Mouse (Mus musculus): ENCODE results near the gene Dek. TPM values are rescaled to one million over a fixed set of nuclear protein-coding genes. Genes with fewer than 3 reads are reported as not detected.

Gene Dek
- polyA plus RNA-seq, 1 experiment from 2014 or later: 100.0 TPM

DNA sequence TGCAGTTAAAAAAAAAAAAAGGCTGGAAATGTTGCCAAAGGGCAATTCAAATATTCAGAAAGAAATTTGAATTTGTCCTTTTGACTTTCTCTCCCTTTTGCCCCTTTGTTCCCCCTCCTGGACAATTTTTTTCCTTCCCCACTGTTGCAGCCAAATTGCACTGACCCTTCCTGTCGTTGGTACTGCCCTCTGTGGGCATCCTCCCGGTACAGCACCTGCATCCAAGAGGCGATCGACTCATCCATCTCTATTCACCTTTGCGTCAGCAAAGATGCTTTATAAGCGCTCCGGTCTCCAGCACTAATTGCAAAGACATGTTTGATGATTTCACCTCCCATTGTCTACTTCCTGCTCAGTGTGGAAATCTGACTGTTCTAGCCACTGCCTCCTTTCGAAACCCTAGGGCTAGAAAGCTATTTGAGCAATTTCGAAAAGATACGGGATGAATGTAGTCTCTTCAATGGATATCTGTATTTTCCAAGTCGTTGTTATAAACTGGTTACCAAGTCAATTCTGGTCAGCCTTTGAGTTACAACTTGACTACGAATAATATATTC, 15.4 kb upstream of the Dek start:
- Histone ChIP-seq H3K27me3 (ENCODE audit: control insufficient read depth, insufficient read depth, low read length) (no peaks in the 10 kb centered on the region; the same call in 1 of the 2 replicates), H3K36me3 (ENCODE audit: control insufficient read depth, insufficient read depth, low read length) (no peaks in the 10 kb centered on the region), H3K4me2 (ENCODE audit: low read depth, low read length) (peak overlapping the region; percentile 99; the same call in 1 of the 2 replicates), H3K4me1 (ENCODE audit: control insufficient read depth, insufficient read depth, low read length) (0 out of 2 replicates have a peak, but pooled peaks cover 6% of the 10 kb centered on the region), H3K4me3 (ENCODE audit: low read depth, low read length) (no peak overlapping the region), H3K9ac (replicated peaks; ENCODE audit: low read depth, low read length) (no peak overlapping the region), H3K9me3 (ENCODE audit: control insufficient read depth, low read length) (no peaks in the 10 kb centered on the region), H3K27ac (ENCODE audit: low read depth, low read length) (no peak overlapping the region)
- 36% methylated on average over 12 of the region's 12 CpGs for WGBS
- no peak for ATAC-seq (ENCODE audit: low read depth)

DNA sequence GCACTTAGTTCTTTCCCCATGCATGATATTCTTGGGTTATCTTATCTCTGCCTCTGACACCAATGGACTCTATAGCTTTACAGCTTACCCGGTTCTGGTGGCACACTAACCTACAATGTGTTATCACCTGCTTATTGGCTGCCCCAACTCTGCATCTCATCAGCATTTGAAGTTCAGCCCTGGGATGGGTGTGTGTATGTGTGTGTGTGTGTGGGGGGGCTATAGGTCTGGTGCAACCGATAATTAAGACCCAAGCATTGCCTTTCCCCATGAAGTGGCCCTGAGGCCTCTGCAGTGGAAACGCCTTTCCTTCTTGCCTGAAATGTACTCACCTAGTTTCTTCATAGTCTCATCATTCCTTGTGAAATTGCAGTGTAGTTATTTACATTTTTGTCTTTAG, 10.0 kb upstream of the Dek start:
- Histone ChIP-seq H3K4me1 (ENCODE audit: control insufficient read depth, insufficient read depth, low read length) (no peaks in the 10 kb centered on the region), H3K9ac (replicated peaks; ENCODE audit: low read depth, low read length) (no peak overlapping the region), H3K27ac (ENCODE audit: low read depth, low read length) (no peak overlapping the region), H3K27me3 (ENCODE audit: control insufficient read depth, insufficient read depth, low read length) (no peaks in the 10 kb centered on the region), H3K36me3 (ENCODE audit: control insufficient read depth, insufficient read depth, low read length) (no peaks in the 10 kb centered on the region), H3K4me3 (ENCODE audit: low read depth, low read length) (no peak overlapping the region), H3K9me3 (ENCODE audit: control insufficient read depth, low read length) (no peaks in the 10 kb centered on the region), H3K4me2 (ENCODE audit: low read depth, low read length) (no peak overlapping the region)
- no peak for ATAC-seq (ENCODE audit: low read depth)
- WGBS: 92% methylated on average over 3 of the region's 3 CpGs

DNA sequence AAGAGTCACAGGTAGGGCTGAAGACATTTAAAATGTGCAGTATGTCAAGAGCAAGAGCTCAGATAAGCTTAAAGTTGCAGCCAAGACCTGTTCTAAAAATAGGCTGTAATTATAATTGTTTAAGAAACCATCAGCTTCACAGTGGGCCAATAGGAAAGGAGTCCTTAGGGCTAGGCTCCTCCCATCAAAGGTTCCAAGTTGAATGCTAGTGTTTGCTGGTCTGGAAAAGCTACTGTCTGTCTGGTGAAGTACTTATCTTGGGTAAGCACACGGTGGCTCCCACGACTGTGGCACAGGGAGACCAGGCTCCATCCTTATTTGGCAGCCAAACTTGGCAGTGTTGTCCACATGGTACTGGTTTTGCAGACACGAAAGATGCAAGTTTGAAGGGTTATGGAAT, 6.9 kb upstream of the Dek start:
- no peak overlapping the region for H3K4me2 ChIP-seq (ENCODE audit: low read depth, low read length)
- no peaks in the 10 kb centered on the region for H3K4me1 ChIP-seq (ENCODE audit: control insufficient read depth, insufficient read depth, low read length)
- H3K27ac ChIP-seq (ENCODE audit: low read depth, low read length): no peak overlapping the region
- no peak overlapping the region for H3K4me3 ChIP-seq (ENCODE audit: low read depth, low read length)
- WGBS: 80% methylated on average over 3 of the region's 3 CpGs
- ATAC-seq (ENCODE audit: low read depth): no peak
- H3K9me3 ChIP-seq (ENCODE audit: control insufficient read depth, low read length): no peaks in the 10 kb centered on the region
- H3K9ac ChIP-seq (replicated peaks; ENCODE audit: low read depth, low read length): no peak overlapping the region
- H3K27me3 ChIP-seq (ENCODE audit: control insufficient read depth, insufficient read depth, low read length): no peaks in the 10 kb centered on the region
- no peaks in the 10 kb centered on the region for H3K36me3 ChIP-seq (ENCODE audit: control insufficient read depth, insufficient read depth, low read length)

DNA sequence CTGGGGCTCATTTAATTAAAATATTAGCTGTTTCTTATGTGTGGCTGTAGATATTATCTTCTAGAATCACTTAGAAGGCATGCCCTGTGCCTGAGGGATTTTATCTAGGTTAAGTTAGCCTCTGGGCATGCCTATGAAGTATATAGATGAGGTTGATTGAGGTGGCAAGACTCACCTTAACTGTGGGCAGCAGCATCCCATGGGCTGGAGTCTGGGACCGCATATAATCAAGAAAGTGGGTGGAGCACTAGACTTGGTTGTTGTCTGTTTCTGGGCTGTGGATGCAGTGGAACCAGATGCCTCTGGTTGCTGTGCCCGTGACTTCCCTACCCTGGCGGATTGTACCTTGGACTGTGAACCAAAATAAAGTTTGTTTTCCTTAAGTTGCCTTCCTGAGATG, 6.1 kb upstream of the Dek start:
- no peak for ATAC-seq (ENCODE audit: low read depth)
- Histone ChIP-seq H3K27me3 (ENCODE audit: control insufficient read depth, insufficient read depth, low read length) (no peaks in the 10 kb centered on the region), H3K36me3 (ENCODE audit: control insufficient read depth, insufficient read depth, low read length) (no peaks in the 10 kb centered on the region), H3K4me2 (ENCODE audit: low read depth, low read length) (no peak overlapping the region), H3K9me3 (ENCODE audit: control insufficient read depth, low read length) (no peaks in the 10 kb centered on the region), H3K27ac (ENCODE audit: low read depth, low read length) (no peak overlapping the region), H3K9ac (replicated peaks; ENCODE audit: low read depth, low read length) (no peak overlapping the region), H3K4me3 (ENCODE audit: low read depth, low read length) (no peak overlapping the region), H3K4me1 (ENCODE audit: control insufficient read depth, insufficient read depth, low read length) (no peaks in the 10 kb centered on the region)
- 87% methylated on average over 3 of the region's 3 CpGs for WGBS

DNA sequence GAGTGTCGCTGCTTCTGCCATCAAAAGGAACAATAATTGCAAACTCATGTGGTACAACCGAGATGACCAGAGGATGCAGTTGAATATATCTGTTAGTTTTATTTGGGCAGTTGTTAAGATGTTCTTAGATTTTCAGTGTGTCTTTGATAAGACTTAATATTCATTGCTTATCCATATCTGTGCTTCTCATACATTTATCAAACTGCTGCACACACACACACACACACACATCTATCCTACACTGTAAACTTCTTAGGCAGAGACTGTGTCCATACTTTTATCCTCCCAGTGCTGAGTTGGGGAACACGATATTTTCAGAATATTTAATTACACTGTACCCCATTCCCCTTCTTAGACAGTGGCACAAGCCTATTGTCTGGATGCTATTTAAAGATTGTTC, 5.2 kb upstream of the Dek start:
- Histone ChIP-seq H3K4me1 (ENCODE audit: control insufficient read depth, insufficient read depth, low read length) (no peaks in the 10 kb centered on the region), H3K4me2 (ENCODE audit: low read depth, low read length) (no peak overlapping the region), H3K27me3 (ENCODE audit: control insufficient read depth, insufficient read depth, low read length) (no peaks in the 10 kb centered on the region), H3K9me3 (ENCODE audit: control insufficient read depth, low read length) (no peaks in the 10 kb centered on the region), H3K9ac (replicated peaks; ENCODE audit: low read depth, low read length) (no peak overlapping the region), H3K27ac (ENCODE audit: low read depth, low read length) (no peak overlapping the region), H3K4me3 (ENCODE audit: low read depth, low read length) (no peak overlapping the region), H3K36me3 (ENCODE audit: control insufficient read depth, insufficient read depth, low read length) (no peaks in the 10 kb centered on the region)
- no peak for ATAC-seq (ENCODE audit: low read depth)
- 88% methylated on average over 3 of the region's 3 CpGs for WGBS

DNA sequence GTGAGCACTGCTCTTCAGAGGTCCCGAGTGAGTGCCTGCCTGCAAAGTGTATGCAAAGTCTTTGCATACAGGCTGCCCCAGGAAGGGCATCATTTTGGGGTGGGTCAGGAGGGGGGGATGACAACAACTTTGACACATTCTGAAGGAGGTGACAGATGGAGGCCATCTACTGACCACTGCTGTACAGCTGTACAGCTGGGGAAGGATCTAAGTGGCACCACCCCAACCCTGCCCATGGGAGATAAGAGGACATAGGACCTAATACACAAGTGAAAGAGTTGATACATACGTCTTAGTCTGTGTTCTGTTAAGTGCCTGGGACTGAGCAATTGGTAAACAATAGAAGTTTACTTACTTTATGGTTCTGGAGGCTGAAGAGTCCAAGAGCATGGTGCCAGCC, 3.2 kb upstream of the Dek start:
- H3K9ac ChIP-seq (replicated peaks; ENCODE audit: low read depth, low read length): no peak overlapping the region
- H3K27me3 ChIP-seq (ENCODE audit: control insufficient read depth, insufficient read depth, low read length): no peaks in the 10 kb centered on the region
- no peaks in the 10 kb centered on the region for H3K9me3 ChIP-seq (ENCODE audit: control insufficient read depth, low read length)
- WGBS: 89% methylated on average over 2 of the region's 2 CpGs
- H3K4me2 ChIP-seq (ENCODE audit: low read depth, low read length): no peak overlapping the region
- no peak overlapping the region for H3K27ac ChIP-seq (ENCODE audit: low read depth, low read length)
- H3K36me3 ChIP-seq (ENCODE audit: control insufficient read depth, insufficient read depth, low read length): no peaks in the 10 kb centered on the region
- peaks cover 8% of the 10 kb centered on the region; the same call in 1 of the 2 replicates for H3K4me1 ChIP-seq (ENCODE audit: control insufficient read depth, insufficient read depth, low read length)
- no peak overlapping the region for H3K4me3 ChIP-seq (ENCODE audit: low read depth, low read length)
- no peak for ATAC-seq (ENCODE audit: low read depth)

DNA sequence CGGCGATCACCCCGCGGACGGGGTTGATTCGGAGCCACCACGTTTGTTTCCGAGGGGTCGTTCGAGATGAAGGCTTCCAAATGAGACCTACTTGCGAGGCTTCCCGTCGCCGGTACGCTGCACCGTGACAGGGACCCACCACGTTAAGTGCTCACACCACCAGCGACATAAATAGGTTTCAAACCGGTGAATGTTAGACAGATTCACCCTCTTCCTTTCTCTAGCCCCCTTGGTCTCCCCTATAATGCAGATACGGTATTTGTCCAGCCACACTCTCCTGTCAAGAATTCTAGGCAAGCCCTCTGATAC, 533 bp upstream of the Dek start:
- H3K4me1 ChIP-seq (ENCODE audit: control insufficient read depth, insufficient read depth, low read length): peaks cover 18% of the 10 kb centered on the region; the same call in 1 of the 2 replicates
- H3K27ac ChIP-seq (ENCODE audit: low read depth, low read length): peak overlapping the region; percentile 98
- H3K4me2 ChIP-seq (ENCODE audit: low read depth, low read length): peak overlapping the region; percentile 65
- ATAC-seq (ENCODE audit: low read depth): peak; percentile 31; the same call in 1 of the 2 replicates
- peak overlapping the region; percentile 98 for H3K4me3 ChIP-seq (ENCODE audit: low read depth, low read length)
- WGBS: under 1% methylated on average over 20 of the region's 20 CpGs
- H3K9ac ChIP-seq (replicated peaks; ENCODE audit: low read depth, low read length): peak overlapping the region; percentile 90
- H3K36me3 ChIP-seq (ENCODE audit: control insufficient read depth, insufficient read depth, low read length): no peaks in the 10 kb centered on the region
- no peaks in the 10 kb centered on the region for H3K9me3 ChIP-seq (ENCODE audit: control insufficient read depth, low read length)
- H3K27me3 ChIP-seq (ENCODE audit: control insufficient read depth, insufficient read depth, low read length): no peaks in the 10 kb centered on the region

DNA sequence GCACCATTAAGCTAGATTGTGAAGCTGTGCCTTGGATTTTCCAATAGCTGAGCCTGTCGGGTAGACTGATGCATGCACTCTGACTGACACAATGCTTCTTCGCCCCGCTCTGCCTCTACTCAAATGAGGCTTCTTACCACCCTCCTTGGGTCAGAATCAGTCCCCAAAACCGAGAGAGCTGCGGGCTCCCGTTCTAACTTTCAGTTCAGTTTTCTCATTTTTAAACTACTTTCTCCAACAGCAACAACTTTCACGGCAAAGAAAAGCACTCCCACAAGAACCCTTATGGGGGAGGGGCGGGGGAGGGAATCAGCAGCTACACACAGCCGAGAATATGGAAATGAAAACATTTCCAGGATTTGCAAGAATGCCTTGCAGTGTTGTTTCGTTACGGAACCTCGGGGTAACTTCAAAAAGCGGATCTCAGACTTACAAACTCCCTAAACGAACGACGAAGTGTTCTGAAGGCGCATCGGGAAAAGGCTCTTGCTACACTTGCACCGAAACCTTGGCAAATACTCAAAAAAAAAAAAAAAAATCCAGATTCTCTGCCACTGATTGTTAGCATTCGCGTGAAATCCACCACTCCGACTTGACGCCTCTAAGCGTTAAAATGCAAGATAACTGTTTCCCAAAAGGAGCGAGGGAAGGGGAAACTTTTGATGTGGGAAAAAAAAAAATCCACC, 1.0 kb downstream of the Dek start:
- H3K36me3 ChIP-seq (ENCODE audit: control insufficient read depth, insufficient read depth, low read length): no peaks in the 10 kb centered on the region
- peak overlapping the region; percentile 83 for H3K4me2 ChIP-seq (ENCODE audit: low read depth, low read length)
- H3K4me1 ChIP-seq (ENCODE audit: control insufficient read depth, insufficient read depth, low read length): peaks cover 18% of the 10 kb centered on the region; the same call in 1 of the 2 replicates
- peak overlapping the region; percentile 98 for H3K27ac ChIP-seq (ENCODE audit: low read depth, low read length)
- H3K9ac ChIP-seq (replicated peaks; ENCODE audit: low read depth, low read length): peak overlapping the region; percentile 90
- no peaks in the 10 kb centered on the region for H3K9me3 ChIP-seq (ENCODE audit: control insufficient read depth, low read length)
- no peak for ATAC-seq (ENCODE audit: low read depth)
- H3K27me3 ChIP-seq (ENCODE audit: control insufficient read depth, insufficient read depth, low read length): no peaks in the 10 kb centered on the region
- peak overlapping the region; percentile 98 for H3K4me3 ChIP-seq (ENCODE audit: low read depth, low read length)
- WGBS: under 1% methylated on average over 25 of the region's 25 CpGs

DNA sequence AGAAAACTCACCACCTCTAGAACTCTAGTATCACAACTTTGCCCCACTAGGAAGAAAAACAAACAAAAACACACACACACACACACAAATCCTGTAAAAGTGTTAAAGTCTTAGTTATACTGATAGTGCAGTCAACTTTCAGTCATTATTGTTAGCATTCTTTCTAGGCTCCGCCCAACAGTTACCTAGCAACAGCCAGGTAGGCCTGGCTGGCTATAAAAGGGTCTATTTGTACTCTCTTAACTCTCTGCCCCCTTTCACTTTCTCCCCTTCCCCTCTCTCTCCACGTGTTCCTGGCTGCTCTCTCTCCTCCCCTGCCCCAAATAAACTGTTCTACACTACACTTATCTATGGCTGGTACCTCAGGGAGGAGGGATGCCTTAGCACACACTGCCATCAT, 1.9 kb downstream of the Dek start:
- Histone ChIP-seq H3K9me3 (ENCODE audit: control insufficient read depth, low read length) (no peaks in the 10 kb centered on the region), H3K27me3 (ENCODE audit: control insufficient read depth, insufficient read depth, low read length) (no peaks in the 10 kb centered on the region), H3K4me1 (ENCODE audit: control insufficient read depth, insufficient read depth, low read length) (peaks cover 18% of the 10 kb centered on the region; the same call in 1 of the 2 replicates), H3K36me3 (ENCODE audit: control insufficient read depth, insufficient read depth, low read length) (0 out of 2 replicates have a peak, but pooled peaks cover 2% of the 10 kb centered on the region), H3K27ac (ENCODE audit: low read depth, low read length) (no peak overlapping the region), H3K9ac (replicated peaks; ENCODE audit: low read depth, low read length) (no peak overlapping the region), H3K4me2 (ENCODE audit: low read depth, low read length) (peak overlapping the region; percentile 83; the same call in 1 of the 2 replicates), H3K4me3 (ENCODE audit: low read depth, low read length) (peak overlapping the region; percentile 98; the same call in 1 of the 2 replicates)
- WGBS: 13% methylated on average over 2 of the region's 2 CpGs
- ATAC-seq (ENCODE audit: low read depth): no peak
